Mouse (Mus musculus): Measurements from ENCODE around the gene Dhrs9.
A peak's percentile ranks its signal among the peaks of the same experiment; 100 is the strongest.
"Not testable (repeated sequence)": the region's sequence is repeated elsewhere in the genome, so short reads cannot be mapped to it uniquely, and the experiment has no call there.

Gene Dhrs9

GRCm38 (mm10) chr2:69380281-69380680, at the start of gene Dhrs9:
Dhrs9 (plus strand) TSS chr2:69380445.
- peak; percentile 25 to 61 for DNase-seq (ENCODE audit: low spot score in 2 of 2)

DNA sequence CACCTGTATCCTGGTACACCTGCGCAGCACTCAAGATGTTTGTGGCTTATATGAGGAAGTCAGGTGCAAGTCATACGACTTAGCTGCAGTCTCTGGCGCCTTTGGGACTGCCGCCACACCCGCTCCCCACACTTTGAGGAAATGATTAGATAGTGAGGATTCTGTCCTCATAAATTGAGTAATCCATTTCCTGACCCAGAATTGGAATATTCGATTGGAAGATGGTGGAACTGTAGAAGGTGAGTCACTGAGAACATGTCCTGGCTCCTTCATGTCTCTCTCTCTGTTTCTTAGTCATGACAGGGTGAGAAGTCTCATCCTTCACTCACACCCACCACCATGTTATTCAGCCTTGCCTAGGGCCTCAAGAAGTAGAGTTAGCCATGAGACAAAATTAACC, 48.7 kb upstream of the Dhrs9 start:
- DNase-seq (ENCODE audit: low spot score in 2 of 2): not testable (repeated sequence)

DNA sequence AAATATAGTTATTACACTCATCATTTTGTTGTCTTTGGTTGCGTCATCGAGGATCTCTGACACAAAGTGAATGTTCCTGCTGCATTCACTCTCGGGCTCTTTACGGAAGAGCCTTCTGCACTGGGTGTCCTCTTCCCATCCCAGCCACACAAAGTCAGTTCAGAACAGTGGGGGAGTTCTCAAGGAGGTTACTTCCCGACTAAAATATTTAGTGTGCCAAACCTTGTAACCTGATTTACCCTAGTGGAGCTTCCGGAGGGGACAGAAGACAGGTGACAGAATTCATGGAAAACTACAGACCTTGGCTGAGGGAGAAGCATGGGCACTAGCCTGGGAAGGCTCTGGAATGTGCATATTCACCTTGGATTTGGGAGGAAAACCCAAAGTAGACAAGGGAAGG, 38.7 kb upstream of the Dhrs9 start:
- DNase-seq (ENCODE audit: low spot score in 2 of 2): no peak

- no peak for DNase-seq (ENCODE audit: low spot score in 2 of 2)
These were observed 37.6 kb upstream of the Dhrs9 start, which contains the start of gene Abcb11 for GRCm38 (mm10) chr2:69342496-69343221. Abcb11 (minus strand) TSS chr2:69342616.

DNA sequence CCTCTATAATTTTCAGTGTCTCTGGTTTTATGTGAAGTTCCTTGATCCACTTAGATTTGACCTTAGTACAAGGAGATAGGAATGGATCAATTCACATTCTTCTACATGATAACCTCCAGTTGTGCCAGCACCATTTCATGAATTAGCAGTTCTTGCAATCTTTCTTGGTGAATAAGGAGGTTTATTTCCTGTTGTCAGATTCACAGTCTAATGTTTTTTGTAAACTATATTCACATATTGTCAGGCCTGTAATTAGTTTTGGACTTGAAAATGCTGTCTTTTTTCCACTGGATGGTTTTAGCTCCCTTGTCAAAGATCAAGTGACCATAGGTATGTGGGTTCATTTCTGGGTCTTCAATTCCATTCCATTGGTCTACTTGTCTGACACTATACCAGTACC, 24.8 kb upstream of the Dhrs9 start:
- DNase-seq (ENCODE audit: low spot score in 2 of 2): not testable (repeated sequence)

DNA sequence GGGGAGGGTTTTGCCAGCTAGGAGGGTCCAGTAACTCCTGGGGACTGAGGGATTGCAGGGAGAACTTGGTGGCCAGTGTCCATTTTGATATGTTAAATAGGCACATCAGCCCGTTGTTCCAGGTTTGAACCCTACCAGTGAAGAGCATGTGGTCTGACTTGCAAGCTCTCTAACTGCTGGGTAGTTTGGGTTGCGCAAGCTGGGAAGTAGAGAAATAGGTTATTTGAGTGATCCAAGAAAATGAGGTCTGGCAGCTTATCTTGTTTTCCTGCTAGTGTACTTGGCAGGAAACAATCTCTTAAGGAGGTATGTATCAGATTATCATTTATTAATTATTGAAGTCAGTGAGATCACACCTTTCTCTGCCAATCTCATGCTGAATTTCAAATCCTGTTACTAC, 15.4 kb upstream of the Dhrs9 start:
- no peak for DNase-seq (ENCODE audit: low spot score in 2 of 2)

- no peak for DNase-seq (ENCODE audit: low spot score in 2 of 2)
These were observed 15.0 kb upstream of the Dhrs9 start for GRCm38 (mm10) chr2:69365275-69365674.

DNA sequence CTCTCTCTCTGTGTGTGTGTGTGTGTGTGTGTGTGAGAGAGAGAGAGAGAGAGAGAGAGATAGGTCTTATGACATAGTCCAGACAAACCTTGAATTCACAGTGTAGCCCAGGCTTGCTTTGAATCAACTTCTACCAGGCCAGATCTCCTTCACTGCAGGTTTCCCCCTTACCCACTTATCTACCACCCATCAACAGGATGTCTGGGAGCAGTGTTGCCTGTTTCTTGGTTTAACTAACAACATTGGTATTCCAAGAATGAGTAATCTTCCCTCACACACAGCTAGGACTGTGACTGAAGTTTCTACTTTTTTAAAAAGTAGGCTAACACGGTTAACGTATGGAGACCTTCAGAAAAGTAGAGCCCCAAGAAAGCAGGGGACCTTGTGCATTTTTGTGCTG, 3.5 kb upstream of the Dhrs9 start:
- no peak for DNase-seq (ENCODE audit: low spot score in 2 of 2)

DNA sequence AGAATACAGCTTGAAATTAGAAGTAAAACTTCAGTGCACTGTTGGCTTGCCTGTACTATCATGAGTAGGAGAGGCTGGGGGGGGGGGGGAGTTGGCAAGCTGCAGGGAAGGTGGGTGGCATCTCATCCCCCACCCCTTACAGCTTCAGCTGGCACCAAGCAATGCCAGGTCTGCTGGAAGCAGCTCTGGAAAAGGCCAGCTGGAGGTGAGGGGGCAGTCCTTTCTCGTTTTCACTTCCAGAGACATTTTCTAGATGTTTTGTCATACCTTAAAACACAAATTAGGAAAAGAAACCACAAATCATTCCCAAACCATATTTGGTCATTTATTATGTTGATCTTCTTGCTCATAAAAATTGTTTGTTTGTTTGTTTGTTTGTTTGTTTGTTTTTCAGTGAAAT, 444 bp upstream of the Dhrs9 start:
- no peak for DNase-seq (ENCODE audit: low spot score in 2 of 2)

- no peak for DNase-seq (ENCODE audit: low spot score in 2 of 2)
These were observed 1.5 kb downstream of the Dhrs9 start for GRCm38 (mm10) chr2:69381740-69382139.

DNA sequence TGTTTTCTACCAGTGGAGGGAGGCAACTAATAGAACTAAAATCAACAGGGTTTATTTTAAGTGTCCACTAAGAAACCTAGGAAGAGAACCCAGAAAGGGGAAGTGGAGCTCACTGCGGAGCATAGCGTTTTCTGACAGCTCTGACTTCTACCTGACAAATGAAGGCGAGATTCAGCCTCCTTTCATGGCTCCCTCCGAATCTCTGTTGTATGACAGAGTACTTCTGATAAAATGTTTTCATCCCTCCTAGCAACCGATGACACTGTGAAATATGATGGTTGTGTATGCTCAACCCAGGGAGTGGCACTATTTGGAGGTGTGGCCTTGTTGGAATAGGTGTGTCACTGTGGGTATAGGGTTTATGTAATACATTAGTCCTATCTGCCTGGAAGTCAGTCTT, 2.6 kb downstream of the Dhrs9 start:
- DNase-seq (ENCODE audit: low spot score in 2 of 2): no peak

DNA sequence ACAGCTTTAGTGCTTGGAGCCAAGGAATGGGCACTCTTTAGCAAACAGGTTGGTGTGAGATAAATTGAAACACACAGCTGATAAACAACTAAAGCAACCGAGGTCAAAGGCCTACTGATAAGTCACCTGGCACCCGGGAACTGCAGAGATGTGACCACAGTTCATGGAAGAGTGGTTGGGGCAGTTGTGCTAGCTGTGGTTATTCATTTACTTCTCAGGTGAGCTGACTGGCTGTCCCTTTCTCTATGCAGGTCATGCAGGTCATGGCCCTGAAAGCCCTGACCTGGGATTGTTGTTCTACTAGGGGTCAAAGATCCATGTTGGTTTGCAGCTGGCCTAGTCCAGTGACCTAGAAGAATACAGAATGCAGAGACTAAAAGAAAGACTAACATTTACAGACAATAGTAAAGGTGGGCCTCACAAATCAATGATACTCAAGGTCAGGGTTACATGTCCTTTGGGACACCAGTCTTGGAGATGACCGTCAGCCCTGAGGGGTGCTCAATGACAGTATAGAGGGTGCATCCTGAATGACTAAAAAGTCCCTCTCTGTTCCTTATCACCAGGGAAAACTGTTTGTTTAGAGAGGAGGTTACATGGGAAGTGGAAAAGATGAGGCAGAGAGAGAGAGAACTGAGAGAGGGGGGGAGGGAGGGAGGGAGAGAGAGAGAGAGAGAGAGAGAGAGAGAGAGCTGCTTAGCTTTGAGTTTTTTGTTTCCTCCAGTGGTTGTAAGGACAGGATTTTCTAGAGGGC, 6.0 kb downstream of the Dhrs9 start:
- no peak for DNase-seq (ENCODE audit: low spot score in 2 of 2)

GRCm38 (mm10) chr2:69393947-69394346, 13.7 kb downstream of the Dhrs9 start:
- no peak for DNase-seq (ENCODE audit: low spot score in 2 of 2)

DNA sequence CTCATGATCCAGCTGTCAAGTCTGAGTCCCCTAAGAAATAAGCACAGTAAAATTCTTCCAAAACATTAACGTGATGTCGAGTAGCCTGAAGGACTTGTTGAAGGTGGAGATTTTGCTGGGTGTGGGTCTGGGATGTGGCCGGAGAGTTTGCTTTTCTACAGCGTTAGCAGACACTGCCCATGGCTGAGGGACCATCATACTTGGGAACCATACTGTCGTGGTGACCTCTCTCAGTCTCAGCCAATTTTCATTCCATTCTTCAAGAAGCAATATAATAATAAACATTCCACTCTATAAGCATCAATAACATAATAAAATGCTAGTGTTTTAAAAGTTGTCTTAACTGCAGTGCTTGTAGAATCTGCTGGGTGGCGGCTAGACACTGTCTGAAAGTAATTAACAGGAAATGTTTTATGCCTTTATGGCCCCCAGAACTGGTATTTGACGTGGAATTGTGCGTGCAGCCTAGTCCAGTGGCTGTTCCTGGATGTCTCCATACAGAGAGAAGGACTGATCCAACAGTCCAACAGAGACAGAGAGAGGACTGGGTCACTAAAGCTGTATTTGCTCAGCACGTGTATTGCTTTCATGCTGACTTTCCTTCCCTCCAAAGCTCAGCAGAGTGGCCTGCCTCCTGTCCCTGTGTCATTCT, 15.5 kb downstream of the Dhrs9 start:
- no peak for DNase-seq (ENCODE audit: low spot score in 2 of 2)

- DNase-seq (ENCODE audit: low spot score in 2 of 2): no peak
These were observed 16.7 kb downstream of the Dhrs9 start for GRCm38 (mm10) chr2:69396760-69397435.

GRCm38 (mm10) chr2:69400866-69401604, 20.8 kb downstream of the Dhrs9 start:
- peak; percentile 16 to 28 for DNase-seq (ENCODE audit: low spot score in 2 of 2)

DNA sequence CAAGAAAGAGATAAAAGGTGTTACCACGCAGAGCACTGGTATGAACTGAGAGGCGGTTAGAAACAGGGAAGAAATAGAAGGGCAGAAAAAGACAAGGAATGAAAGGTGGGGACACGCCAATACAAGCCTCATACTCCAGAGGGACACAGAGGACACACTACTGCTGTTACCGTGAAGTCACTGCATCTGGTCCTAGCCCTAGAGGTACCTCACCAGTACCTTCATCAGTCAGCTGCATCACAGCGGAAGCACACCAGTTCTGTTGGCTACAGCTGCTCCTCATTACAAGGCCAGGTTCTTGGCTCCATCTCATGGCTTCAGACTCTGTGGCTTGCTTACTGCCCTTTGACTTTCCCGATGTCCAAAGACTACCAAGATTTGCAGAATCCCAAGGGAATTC, 21.6 kb downstream of the Dhrs9 start:
- no peak for DNase-seq (ENCODE audit: low spot score in 2 of 2)

DNA sequence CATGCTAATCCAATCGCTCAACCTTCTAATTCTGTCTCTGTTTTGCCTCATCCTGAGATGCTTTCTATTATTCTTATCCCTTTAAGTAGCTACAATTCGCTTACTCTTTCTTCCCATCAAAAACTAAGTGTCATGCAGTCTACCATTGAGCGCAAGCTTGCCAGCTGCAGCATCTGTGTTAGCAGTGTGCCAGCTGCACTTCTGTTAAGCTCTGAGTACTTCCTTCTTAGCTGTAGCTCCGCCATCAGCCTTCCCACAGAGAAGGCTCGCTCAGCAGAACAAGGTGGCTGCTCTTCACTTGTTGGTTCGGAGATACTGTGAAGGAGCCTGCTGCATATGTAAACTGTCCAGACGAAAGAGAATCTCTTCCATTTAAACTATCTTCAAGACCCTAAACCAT, 22.1 kb downstream of the Dhrs9 start:
- DNase-seq (ENCODE audit: low spot score in 2 of 2): no peak

DNA sequence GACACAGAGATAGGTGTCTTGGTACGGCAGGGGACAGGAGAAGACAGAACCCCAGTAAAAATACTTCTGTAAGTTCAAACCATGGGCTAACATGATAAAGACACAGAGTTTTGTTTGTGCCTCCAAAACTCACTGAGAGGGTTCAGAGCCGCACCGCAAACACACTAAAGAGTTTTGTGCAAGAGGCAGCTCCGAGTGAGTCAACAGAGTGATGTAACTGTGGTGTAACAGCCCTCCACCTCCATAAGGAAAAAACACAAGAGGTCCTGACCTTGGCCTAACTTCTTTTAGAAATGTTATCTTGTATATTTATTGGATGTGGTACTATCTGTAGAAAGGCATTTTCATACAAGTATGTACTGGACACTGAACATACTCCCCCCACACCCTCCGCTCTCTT, 25.4 kb downstream of the Dhrs9 start:
- DNase-seq (ENCODE audit: low spot score in 2 of 2): no peak

DNA sequence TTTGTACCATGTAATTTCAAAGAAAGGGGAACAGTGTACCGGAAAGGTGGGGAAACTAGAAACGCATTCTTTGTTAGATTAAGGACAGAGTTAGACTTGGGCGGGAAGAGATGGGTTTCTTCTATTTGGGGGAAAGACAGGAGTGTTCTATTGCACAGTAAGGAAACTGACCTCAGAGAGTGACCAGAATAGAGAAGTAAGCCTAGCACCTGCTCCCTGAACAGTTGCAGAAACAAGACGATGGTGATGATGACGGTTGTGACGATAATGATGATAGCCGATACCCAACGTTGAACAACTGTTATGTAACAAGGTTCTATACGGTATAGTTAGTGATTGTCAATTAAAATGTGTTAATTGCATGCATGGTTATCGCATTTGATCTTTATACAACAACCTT, 34.3 kb downstream of the Dhrs9 start:
- DNase-seq (ENCODE audit: low spot score in 2 of 2): no peak

DNA sequence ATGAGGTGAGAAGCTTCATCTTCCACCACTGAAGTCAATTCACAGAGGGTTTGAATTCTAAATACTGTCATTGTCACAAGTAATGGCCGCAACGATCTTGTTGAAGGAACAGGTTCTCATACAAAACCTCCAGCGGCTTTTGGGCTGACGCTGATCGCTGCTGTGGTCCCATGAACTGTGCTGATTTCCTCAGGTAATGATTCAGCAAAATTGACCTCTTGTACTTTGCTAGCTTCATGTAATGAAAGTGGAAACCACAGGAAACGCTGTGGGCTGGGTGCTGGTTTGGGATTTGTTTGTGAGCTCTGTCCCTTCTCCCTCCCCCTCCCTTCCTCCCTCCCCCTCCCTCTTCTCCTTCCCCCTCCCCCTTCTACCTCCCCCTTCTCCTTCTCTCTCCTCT, 34.8 kb downstream of the Dhrs9 start:
- no peak for DNase-seq (ENCODE audit: low spot score in 2 of 2)
